Mouse (Mus musculus) adrenal gland (tissue): ENCODE results near the gene Isoc2b.
"Not testable (repeated sequence)": the region's sequence is repeated elsewhere in the genome, so short reads cannot be mapped to it uniquely, and the experiment has no call there.

Experiments used
- intact Hi-C: fragments of 180-260 bp; cut with DNase I; formaldehyde crosslinking; loops from one replicate; pipeline ENCODE4 v1.15.1; 2025
- long read RNA-seq, 2 experiments: library from polyadenylated mRNA; unstranded; transcript quantifications; one replicate each; pipeline ENCODE4 v2.0.0; 2020; ENCODE audit warnings: borderline replicate concordance in 1 of 2; ENCODE audit not compliant: insufficient replicate concordance in 1 of 2

The Isoc2b gene
- long read RNA-seq, experiment 1, transcript Isoc2b-201 (6 exons, 1,080 nt), result major isoform, 56 of 58 reads
- long read RNA-seq, experiment 1, partial matches to known transcripts, result 0 of 58 reads
- long read RNA-seq, experiment 1, other reads (novel, unspliced or antisense), result 2 of 58 reads
- long read RNA-seq, experiment 2, transcript Isoc2b-201 (6 exons, 1,080 nt), result major isoform, 22 of 24 reads
- long read RNA-seq, experiment 2, partial matches to known transcripts, result 0 of 24 reads
- long read RNA-seq, experiment 2, other reads (novel, unspliced or antisense), result 1 of 24 reads

- intact Hi-C loops, result no loop called here
Measured at GRCm38 (mm10) chr7:4870133-4870532, at the start of gene Isoc2b. Isoc2b (minus strand) TSS chr7:4870258.

DNA sequence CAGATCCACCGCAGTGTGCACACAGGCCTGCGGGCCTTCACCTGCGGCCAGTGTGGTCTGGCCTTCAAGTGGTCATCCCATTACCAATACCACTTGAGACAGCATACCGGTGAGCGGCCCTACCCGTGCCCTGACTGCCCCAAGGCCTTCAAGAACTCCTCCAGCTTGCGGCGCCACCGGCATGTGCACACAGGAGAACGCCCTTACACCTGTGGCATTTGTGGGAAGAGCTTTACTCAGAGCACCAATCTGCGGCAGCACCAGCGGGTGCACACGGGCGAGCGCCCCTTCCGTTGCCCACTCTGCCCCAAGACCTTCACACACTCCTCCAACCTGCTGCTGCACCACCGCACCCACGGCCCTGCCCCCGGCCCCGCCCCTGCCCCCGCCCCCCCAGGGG, 49.0 kb upstream of the Isoc2b start:
- intact Hi-C loops, result loop anchor here (5.0 kb wide), 1 partner anchor 52 kb away; no protein-coding TSS in a partner anchor

DNA sequence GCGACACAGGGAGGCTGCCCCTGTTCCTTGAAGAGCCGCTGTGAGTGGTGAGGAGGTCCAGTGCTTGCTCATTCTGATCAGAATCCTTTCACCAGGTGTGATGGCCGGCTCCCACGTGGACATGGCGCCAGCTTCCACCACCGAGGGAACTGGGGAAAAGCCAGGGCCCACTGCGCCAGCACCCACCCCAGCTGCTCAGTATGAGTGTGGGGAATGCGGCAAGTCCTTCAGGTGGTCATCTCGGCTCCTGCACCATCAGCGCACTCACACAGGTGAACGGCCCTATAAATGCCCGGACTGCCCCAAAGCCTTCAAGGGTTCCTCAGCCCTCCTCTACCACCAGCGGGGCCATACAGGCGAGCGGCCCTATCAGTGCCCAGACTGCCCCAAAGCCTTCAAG, 48.6 kb upstream of the Isoc2b start:
- intact Hi-C loops, result loop anchor here (5.0 kb wide), 1 partner anchor 51 kb away; no protein-coding TSS in a partner anchor

DNA sequence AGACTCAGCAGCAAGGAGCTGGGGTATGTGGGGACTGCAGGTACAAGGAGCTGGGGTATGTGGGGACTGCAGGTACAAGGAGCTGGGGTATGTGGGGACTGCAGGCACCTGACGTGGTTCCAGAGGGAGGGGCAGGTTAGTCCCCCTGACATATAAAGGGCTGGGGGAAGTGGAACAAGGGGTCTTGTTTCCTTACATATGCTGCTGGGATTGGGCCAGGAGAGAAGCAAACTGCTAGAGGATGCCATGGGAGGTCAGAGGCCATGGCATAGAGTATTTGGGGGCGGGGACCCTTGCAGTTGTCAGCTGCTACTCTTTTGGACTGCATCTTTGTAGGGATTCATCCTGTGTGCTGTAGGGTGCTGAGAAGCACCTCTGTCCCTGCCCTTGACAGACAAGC, 47.4 kb upstream of the Isoc2b start:
- intact Hi-C loops, result loop anchor here (5.0 kb wide), 1 partner anchor 50 kb away; no protein-coding TSS in a partner anchor

- intact Hi-C loops, result loop anchor here (5.0 kb wide), 1 partner anchor 49 kb away; no protein-coding TSS in a partner anchor
Measured at GRCm38 (mm10) chr7:4915669-4916416, 45.8 kb upstream of the Isoc2b start.

DNA sequence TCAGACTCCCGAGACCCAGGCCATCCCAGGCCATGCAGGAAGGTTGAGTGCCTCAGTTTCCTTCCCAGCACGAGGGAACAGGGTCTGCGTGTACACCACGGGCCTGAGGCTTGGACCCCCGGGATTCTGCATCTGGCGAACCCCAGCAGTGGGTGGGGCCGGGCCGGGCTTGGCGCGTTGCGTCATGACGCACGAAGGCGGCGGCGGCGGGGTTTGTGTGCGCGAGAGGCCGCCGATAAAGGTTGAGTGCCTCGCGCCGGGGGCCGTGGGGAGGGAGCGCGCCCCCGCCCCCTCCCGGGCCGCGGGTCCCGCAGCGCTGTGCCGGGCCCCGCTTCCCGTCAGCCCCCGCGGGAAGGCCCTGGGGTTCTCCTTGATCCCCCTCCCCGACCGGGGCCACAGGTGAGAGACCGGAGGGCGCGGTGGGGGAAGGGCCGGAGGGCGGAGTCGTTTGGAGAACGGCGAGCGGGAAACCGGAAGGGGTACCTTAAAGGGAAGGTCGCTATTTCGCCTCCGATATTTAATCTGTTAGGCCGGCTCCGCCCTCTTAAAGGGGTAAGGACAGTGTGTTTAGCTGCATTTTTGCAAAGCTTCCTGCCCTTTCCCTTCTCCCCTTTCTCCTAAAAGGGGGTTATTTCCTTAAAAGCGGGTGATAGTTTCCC, 45.1 kb upstream of the Isoc2b start, which contains the start of gene Zfp628:
Zfp628 (plus strand) TSS at position 211 of the 659 bp plus-strand sequence.
- intact Hi-C loops, result loop anchor here (5.0 kb wide), 1 partner anchor 48 kb away; no protein-coding TSS in a partner anchor

DNA sequence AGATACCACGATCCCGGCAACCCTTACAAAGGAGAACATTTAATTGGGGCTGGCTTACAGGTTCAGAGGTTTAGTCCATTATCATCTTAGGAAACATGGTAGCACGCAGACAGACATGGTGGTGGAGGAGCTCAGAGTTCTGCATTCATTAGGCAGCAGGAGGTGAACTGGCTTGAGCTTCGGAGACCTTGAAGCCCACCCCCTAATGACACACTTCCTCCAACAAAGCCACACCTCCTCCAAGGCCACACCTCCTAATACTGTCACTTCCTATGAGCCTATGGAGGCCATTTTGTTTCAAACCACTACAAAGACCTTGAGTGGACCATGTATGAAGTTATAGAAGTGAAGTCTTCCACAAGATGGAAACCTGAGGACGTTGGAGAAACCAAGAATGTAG, 42.2 kb upstream of the Isoc2b start:
- intact Hi-C loops, result no loop called here

GRCm38 (mm10) chr7:4911561-4911960, 41.5 kb upstream of the Isoc2b start:
- intact Hi-C loops, result no loop called here

DNA sequence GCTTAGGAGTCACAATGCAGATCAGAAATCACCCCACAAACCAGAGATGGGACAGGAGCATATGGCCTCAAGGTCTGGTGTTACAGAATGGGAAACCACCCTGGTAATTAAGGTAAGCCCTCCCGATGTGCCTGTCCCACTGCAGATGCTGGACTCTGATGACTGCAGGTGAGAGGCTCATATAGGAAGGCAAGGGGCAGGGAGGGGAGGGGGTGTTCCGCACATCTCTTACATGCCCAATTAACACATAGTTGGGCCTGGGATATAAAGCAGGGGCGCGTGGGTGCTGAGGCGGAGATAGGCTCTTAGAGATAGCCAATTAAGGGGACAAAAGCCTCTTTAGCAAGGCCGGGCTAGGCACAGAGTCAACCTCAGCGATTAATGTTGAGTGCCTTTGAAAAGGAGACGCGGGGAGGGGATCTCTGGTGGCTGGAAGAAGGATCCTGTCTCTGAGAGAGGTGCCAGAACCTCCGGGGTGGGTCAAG, 36.5 kb upstream of the Isoc2b start, which contains the start of gene Gm36210:
Gm36210 (minus strand) TSS at position 51 of the 485 bp plus-strand sequence.
- intact Hi-C loops, result no loop called here

DNA sequence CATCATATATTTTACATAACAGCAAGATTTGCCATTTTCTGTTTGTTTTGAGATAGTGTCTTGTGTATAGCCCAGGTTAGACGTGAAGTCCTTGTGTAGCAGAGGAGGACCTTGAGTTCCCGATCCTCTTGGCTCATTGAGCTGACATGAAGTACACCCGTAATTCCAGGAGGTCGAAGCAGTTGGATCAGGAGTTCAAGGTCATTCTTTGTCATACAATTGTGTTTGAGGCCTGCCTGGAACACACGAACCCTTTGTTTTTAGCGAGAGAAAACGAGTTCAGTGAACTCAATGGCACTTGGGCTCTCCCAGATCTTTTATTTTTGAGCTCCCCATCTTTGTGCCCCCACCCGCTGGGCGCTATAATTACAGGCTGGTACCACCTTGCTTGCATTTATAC, 32.3 kb upstream of the Isoc2b start:
- intact Hi-C loops, result no loop called here

GRCm38 (mm10) chr7:4901171-4901570, 31.1 kb upstream of the Isoc2b start:
- intact Hi-C loops, result no loop called here

GRCm38 (mm10) chr7:4900523-4900851, 30.4 kb upstream of the Isoc2b start:
- intact Hi-C loops, result no loop called here

DNA sequence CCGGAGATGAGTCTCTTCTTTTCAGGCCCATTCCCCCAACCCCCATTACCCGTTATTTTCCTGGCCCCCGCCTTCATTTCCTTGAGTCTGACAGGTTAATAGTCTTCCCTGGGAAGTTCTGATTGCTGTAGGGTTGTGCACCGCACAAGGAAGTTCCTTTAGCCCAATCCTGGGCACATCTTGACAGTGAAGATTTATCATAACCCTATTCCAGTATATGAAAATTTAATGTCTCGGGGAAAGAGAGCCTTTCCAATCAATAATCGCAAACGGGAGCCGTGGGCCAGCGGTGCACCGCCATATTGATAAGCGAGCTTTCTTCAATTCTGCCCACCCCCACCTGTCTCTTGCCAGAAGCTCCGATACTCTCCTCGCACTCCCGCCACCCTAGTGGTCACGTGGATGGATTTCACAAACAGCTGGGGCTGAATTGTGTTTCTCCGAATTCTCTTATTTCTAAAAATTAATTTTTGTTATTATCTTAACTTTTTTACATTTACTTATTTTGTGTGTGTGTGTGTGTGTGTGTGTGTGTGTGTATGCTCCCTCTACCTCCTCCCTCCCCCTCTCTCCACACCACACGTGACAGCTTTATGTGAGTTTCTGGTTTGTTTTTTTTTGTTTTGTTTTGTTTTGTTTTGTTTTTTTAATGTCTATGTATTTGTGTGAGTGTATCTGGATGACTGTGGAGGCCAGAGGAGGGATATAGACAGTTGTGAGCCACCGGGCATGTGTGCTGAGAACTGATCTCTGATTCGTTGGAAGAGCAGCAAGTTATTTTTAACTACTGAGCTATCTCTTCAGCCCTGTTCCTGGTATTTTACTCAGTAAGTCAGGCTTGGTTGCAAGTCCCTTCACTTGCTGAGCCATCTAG, 29.8 kb upstream of the Isoc2b start:
- intact Hi-C loops, result no loop called here

- intact Hi-C loops, result no loop called here
Measured at GRCm38 (mm10) chr7:4898851-4899648, 29.0 kb upstream of the Isoc2b start.

DNA sequence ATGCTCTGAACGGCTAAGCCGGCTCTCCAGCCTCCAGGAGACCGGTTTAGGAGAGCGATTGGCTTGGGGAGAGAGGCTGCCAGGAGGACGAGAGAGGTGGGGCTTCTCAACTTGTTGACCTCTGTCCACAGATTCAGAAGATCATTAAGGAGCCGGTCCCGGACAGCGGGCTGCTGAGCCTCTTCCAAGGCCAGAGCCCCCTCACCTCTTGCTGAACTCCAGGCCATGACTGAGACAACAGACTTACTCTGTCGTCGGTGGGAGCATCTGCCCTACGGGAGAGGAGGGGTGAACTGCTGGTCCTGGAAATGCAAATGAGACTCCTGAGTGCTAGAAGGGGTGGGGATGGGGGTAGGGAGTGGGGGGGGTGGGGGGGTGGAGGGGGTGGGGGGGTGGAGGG, 25.1 kb upstream of the Isoc2b start:
- intact Hi-C loops, result no loop called here

DNA sequence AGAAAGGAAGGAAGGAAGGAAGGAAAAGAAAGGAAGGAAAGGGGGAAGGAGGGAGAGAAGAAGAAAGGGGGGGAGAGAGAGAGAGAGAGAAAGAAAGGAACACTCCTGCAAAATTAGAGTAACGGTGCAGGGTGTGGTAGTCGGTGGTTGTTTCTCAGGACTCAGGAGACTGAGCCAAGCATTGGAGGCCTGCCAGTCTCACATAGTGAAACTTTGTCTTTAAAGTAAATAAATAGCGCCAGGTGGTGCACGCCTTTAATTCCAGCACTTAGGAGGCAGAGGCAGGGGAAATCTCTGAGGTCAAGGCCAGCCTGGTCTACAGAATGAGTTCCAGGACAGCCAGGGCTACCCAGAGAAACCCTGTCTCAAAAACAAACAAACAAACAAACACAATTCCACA, 16.6 kb upstream of the Isoc2b start:
- intact Hi-C loops, result no loop called here

- intact Hi-C loops, result not testable (repeated sequence)
Measured at GRCm38 (mm10) chr7:4879036-4879435, 9.0 kb upstream of the Isoc2b start.

GRCm38 (mm10) chr7:4878186-4878585, 8.1 kb upstream of the Isoc2b start:
- intact Hi-C loops, result no loop called here

- intact Hi-C loops, result no loop called here
Measured at GRCm38 (mm10) chr7:4877226-4877625, 7.2 kb upstream of the Isoc2b start.

DNA sequence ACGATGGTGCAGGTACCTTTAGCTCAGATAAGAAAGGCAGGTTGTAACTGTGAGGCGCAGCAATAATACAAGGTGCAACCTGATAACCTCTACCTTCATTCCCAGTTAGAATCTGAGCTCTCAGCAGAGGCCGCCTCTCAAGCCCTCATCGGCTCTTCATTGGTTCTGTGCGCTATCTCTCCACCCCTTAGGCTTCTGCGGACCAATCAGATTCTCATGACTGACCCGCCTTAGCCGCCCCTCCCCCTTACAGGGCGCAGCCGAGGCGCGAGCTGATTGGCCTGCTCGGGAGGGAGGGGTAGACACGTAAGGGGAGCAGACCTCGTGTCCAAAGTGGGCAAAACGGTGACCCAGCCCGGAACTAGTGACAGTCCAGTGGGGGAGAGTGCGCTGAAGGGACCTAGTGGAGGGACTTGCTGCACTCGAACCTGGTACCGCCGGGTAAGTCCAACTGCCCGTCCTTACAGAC, 6.7 kb upstream of the Isoc2b start, which contains the start of gene Isoc2a:
Isoc2a (plus strand) TSS at position 401 of the 469 bp plus-strand sequence.
- intact Hi-C loops, result no loop called here
